Mouse (Mus musculus): ENCODE measurements around the gene Mrvi1. TPM values are rescaled to one million over a fixed set of nuclear protein-coding genes. Genes with fewer than 3 reads are reported as not detected.

Mrvi1 gene
- polyA plus RNA-seq, 1 experiment: 2.2 TPM

DNA sequence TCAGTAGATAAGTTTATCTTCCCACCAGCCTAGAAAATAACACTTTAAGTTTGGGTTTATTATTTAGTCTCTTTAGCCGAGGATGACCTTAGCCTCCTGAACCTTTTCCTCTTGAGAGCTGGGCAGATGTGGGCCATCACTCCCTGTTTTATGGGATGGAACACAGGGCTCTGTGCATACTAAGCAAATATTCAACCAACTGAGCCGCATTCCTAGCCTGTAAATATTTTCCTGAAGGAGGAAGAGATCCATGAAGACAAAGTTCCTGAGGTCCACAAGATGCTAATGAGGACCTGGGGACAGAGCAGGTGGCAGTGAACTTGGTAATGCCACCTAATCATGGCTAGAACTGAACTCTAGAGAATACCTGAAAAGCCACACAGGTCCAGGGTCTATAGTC, 9.5 kb downstream of the Mrvi1 start:
- no peaks in the 10 kb centered on the region for H3K4me1 ChIP-seq (ENCODE audit: control insufficient read depth, insufficient read depth, low read length)
- TF ChIP-seq POLR2A (IDR thresholded peaks at IDR 0.05; ENCODE audit: borderline replicate concordance, insufficient read depth, low read length) (no peak), CTCF (IDR thresholded peaks at IDR 0.05; ENCODE audit: borderline replicate concordance, insufficient read depth, low read depth, low read length) (no peak)
- H3K27ac ChIP-seq (ENCODE audit: insufficient read depth, low read length): no peak overlapping the region
- H3K27me3 ChIP-seq (ENCODE audit: control insufficient read depth, insufficient read depth, low read length): no peaks in the 10 kb centered on the region
- no peak for DNase-seq
- 87% methylated on average over 2 of the region's 2 CpGs for WGBS
- H3K4me3 ChIP-seq (replicated peaks; ENCODE audit: insufficient read depth, low read depth, low read length): no peak overlapping the region

DNA sequence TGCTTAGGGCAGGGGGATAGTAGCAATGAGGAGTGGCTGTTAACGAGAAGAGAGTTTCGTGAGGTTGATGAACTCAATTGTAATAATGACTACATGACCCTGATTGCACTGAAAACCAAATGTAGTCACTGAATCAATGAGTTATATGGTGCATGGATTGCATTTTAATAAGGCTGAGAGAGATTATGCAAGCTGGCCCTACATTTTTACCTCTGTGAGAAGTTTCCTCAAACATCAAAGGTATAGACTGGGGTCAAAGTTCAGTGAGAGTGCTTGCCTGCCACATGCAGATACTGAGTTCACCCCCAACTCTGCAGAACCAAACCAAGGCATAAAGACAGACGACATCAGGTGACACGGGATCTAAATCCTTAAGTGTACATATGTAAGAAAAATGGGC, 14.9 kb downstream of the Mrvi1 start:
- no peak overlapping the region for H3K27ac ChIP-seq (ENCODE audit: insufficient read depth, low read length)
- no peaks in the 10 kb centered on the region for H3K4me1 ChIP-seq (ENCODE audit: control insufficient read depth, insufficient read depth, low read length)
- TF ChIP-seq CTCF (IDR thresholded peaks at IDR 0.05; ENCODE audit: borderline replicate concordance, insufficient read depth, low read depth, low read length) (no peak), POLR2A (IDR thresholded peaks at IDR 0.05; ENCODE audit: borderline replicate concordance, insufficient read depth, low read length) (no peak)
- no peaks in the 10 kb centered on the region for H3K27me3 ChIP-seq (ENCODE audit: control insufficient read depth, insufficient read depth, low read length)
- WGBS: 88% methylated on average over 4 of the region's 4 CpGs
- DNase-seq: no peak
- no peak overlapping the region for H3K4me3 ChIP-seq (replicated peaks; ENCODE audit: insufficient read depth, low read depth, low read length)

DNA sequence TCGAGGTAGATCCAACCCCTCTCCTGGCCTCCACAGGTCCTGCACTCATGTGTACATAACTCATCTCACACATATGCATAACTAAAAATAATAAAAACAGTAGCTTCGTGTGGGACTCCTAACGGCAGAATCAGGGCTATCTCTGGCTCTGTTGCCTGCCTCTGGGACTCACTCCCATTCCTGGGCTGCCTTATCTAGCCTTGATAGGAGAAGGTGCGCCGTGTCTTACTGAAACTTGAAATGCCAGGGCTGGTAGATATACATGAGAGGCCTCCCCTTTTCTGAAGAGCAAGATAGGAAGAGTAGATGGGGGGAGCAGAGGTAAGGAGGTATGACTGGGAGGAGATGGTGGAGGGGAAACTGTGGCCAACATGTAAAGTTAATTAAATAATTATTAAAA, 15.4 kb downstream of the Mrvi1 start:
- no peaks in the 10 kb centered on the region for H3K27me3 ChIP-seq (ENCODE audit: control insufficient read depth, insufficient read depth, low read length)
- H3K4me3 ChIP-seq (replicated peaks; ENCODE audit: insufficient read depth, low read depth, low read length): no peak overlapping the region
- 92% methylated on average over 5 of the region's 5 CpGs for WGBS
- no peak overlapping the region for H3K27ac ChIP-seq (ENCODE audit: insufficient read depth, low read length)
- TF ChIP-seq CTCF (IDR thresholded peaks at IDR 0.05; ENCODE audit: borderline replicate concordance, insufficient read depth, low read depth, low read length) (no peak), POLR2A (IDR thresholded peaks at IDR 0.05; ENCODE audit: borderline replicate concordance, insufficient read depth, low read length) (no peak)
- no peak for DNase-seq
- no peaks in the 10 kb centered on the region for H3K4me1 ChIP-seq (ENCODE audit: control insufficient read depth, insufficient read depth, low read length)

DNA sequence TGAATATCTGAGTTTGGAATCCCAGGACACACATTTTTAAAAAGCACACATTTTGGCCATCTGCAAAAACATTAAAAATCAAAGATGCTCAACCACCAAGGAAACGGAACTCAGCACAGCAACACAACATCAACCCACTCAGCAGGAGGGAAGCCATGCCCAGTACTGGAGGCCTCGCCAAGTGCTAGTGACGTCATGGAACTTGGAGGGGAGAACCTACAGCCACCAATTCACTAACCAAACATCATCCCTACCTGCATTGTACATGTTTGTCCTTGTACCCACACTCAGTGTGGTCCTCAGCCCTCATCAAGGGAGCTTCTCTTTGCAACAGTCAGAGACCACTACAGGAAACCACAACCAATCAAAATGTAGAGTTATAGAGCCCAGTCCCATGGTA, 16.9 kb downstream of the Mrvi1 start:
- 41% methylated on average over 3 of the region's 3 CpGs for WGBS
- H3K4me1 ChIP-seq (ENCODE audit: control insufficient read depth, insufficient read depth, low read length): no peaks in the 10 kb centered on the region
- no peaks in the 10 kb centered on the region for H3K27me3 ChIP-seq (ENCODE audit: control insufficient read depth, insufficient read depth, low read length)
- H3K4me3 ChIP-seq (replicated peaks; ENCODE audit: insufficient read depth, low read depth, low read length): no peak overlapping the region
- no peak overlapping the region for H3K27ac ChIP-seq (ENCODE audit: insufficient read depth, low read length)
- DNase-seq: no peak
- TF ChIP-seq POLR2A (IDR thresholded peaks at IDR 0.05; ENCODE audit: borderline replicate concordance, insufficient read depth, low read length) (no peak), CTCF (IDR thresholded peaks at IDR 0.05; ENCODE audit: borderline replicate concordance, insufficient read depth, low read depth, low read length) (no peak)

DNA sequence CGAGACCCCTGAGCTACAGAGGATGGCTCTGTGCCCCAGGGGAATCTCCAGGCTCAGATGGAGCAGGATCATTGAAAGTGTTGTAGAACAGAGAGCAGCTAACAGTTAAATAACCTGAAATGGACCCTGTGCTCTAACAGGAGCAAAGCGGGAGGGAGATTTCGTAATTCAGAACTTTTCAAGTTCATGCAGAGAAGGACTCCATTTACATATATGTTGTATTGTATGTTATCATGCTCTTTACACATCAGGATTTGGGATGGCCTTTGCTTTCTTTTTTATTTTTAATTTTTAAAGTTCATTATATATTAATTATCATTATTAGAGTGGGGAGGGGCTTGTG, 18.6 kb downstream of the Mrvi1 start:
- no peaks in the 10 kb centered on the region for H3K4me1 ChIP-seq (ENCODE audit: control insufficient read depth, insufficient read depth, low read length)
- no peaks in the 10 kb centered on the region for H3K27me3 ChIP-seq (ENCODE audit: control insufficient read depth, insufficient read depth, low read length)
- no peak for DNase-seq
- H3K4me3 ChIP-seq (replicated peaks; ENCODE audit: insufficient read depth, low read depth, low read length): no peak overlapping the region
- WGBS: 79% methylated on average over 3 of the region's 3 CpGs
- no peak for TF ChIP-seq CTCF (IDR thresholded peaks at IDR 0.05; ENCODE audit: borderline replicate concordance, insufficient read depth, low read depth, low read length)
- TF ChIP-seq POLR2A (IDR thresholded peaks at IDR 0.05; ENCODE audit: borderline replicate concordance, insufficient read depth, low read length): no peak
- H3K27ac ChIP-seq (ENCODE audit: insufficient read depth, low read length): no peak overlapping the region

DNA sequence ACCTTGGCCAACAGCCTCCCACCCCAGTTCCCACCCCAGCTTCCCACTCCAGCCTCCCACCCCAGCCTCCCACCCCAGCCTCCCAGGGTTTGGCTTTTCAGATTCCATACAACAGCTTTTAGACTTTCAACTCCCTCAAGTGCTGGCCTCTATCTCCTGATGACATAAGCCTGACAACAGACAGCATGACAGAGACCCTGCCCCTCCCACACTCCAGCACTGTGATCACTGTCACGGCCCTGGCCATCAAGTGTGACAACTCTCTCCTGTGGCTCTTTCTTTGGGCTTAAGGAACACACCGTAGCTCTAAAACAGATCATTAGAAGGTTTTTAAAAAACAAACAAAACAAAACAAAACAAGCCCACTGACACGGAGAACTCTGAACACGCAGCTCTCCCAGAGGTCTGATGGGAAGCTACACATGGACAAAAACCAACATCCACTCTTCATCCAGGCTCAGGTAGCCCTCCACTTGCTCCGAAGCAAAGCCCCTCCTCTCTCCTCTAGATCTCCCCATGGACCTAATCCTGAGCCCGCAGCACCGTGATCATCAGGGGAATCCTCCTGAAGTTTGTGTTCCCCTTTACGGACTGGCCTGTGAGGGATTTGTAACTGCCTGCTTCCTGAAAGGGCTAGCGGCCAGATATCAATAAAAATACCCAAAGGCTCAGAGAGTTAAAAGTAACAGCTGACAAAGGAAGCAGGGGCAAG, 19.2 kb downstream of the Mrvi1 start:
- DNase-seq: no peak
- Histone ChIP-seq H3K4me3 (replicated peaks; ENCODE audit: insufficient read depth, low read depth, low read length) (no peak overlapping the region), H3K4me1 (ENCODE audit: control insufficient read depth, insufficient read depth, low read length) (no peaks in the 10 kb centered on the region), H3K27ac (ENCODE audit: insufficient read depth, low read length) (no peak overlapping the region), H3K27me3 (ENCODE audit: control insufficient read depth, insufficient read depth, low read length) (no peaks in the 10 kb centered on the region)
- WGBS: 63% methylated on average over 9 of the region's 9 CpGs
- TF ChIP-seq POLR2A (IDR thresholded peaks at IDR 0.05; ENCODE audit: borderline replicate concordance, insufficient read depth, low read length) (no peak), CTCF (IDR thresholded peaks at IDR 0.05; ENCODE audit: borderline replicate concordance, insufficient read depth, low read depth, low read length) (no peak)

DNA sequence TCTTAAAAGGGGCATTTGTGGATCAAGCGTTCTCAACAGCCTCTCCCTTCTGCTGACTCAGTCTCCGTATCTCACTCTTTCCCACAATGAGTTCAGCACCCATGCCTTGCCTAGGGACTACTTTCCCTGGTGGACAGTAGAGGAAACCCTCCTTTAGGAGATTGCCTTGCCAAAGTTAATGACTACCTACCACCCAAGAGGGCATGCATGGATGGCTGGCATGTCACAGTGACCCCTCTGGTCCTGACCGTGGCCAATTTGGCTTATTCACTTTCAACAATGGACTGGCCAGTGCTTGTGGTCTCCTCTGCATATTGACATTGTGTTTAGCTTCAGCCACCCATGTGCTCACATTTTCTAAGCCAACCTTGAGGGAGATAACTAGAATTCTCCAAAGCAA, 19.8 kb downstream of the Mrvi1 start:
- WGBS: 71% methylated on average over 3 of the region's 3 CpGs
- H3K4me1 ChIP-seq (ENCODE audit: control insufficient read depth, insufficient read depth, low read length): no peaks in the 10 kb centered on the region
- no peak for TF ChIP-seq POLR2A (IDR thresholded peaks at IDR 0.05; ENCODE audit: borderline replicate concordance, insufficient read depth, low read length)
- TF ChIP-seq CTCF (IDR thresholded peaks at IDR 0.05; ENCODE audit: borderline replicate concordance, insufficient read depth, low read depth, low read length): no peak

DNA sequence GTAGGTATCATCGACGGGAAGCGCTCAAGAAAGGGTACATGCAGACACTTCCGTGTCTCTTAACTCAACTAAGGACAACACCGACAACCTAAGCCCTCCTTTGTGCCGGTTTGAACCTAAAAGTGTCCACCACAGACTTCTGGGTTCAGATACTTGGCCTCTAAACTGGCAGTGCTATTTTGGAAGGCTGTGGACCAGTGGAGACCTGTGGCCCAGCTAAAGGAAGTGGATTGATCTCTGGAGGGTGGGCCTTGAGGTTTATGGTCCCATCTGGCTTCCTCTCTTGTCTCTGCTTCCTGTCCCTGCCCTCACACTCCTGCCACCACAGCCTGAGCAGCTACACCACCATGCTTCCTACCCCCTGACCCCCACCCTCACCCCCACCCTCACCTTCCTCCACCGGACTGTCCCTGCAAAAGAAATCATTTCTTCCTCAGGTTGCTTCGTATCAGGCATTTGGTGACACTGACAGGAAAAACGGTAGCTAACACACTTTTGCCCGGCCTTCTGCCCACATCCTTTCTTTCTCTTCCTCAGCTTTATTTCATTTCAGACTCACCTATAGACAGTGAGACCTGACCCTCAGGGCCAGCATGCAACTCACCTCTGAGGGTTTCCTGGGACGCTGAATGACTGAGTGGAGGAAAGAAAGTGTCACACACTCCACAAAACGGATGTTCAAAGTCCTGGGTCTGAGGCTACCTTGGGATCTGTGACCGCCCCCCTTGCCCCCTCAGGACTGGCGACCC, 25.7 kb downstream of the Mrvi1 start:
- TF ChIP-seq POLR2A (IDR thresholded peaks at IDR 0.05; ENCODE audit: borderline replicate concordance, insufficient read depth, low read length) (no peak), CTCF (IDR thresholded peaks at IDR 0.05; ENCODE audit: borderline replicate concordance, insufficient read depth, low read depth, low read length) (no peak)
- Histone ChIP-seq H3K4me3 (replicated peaks; ENCODE audit: insufficient read depth, low read depth, low read length) (no peak overlapping the region), H3K4me1 (ENCODE audit: control insufficient read depth, insufficient read depth, low read length) (no peaks in the 10 kb centered on the region), H3K27ac (ENCODE audit: insufficient read depth, low read length) (no peak overlapping the region), H3K27me3 (ENCODE audit: control insufficient read depth, insufficient read depth, low read length) (no peaks in the 10 kb centered on the region)
- whole genome bisulfite sequencing: 91% methylated on average over 14 of the region's 14 CpGs
- DNase-seq: no peak

More for the DNA sequence above, 19.8 kb downstream of the Mrvi1 start:
- no peak overlapping the region for H3K27ac ChIP-seq (ENCODE audit: insufficient read depth, low read length)
- H3K27me3 ChIP-seq (ENCODE audit: control insufficient read depth, insufficient read depth, low read length): no peaks in the 10 kb centered on the region
- H3K4me3 ChIP-seq (replicated peaks; ENCODE audit: insufficient read depth, low read depth, low read length): no peak overlapping the region
- no peak for DNase-seq
